Mouse (Mus musculus) C2C12 (cell line): ENCODE results near the gene Anxa3.

Source experiments
- CTCF ChIP-seq: IDR thresholded peaks from one replicate; pipeline ENCODE4 v1.5.1; 2011; ENCODE audit not compliant: control insufficient read depth, insufficient read depth, insufficient read length
- MYOD1 ChIP-seq: IDR thresholded peaks from one replicate; pipeline ENCODE4 v1.6.1; 2011; ENCODE audit warnings: low read depth; ENCODE audit not compliant: control insufficient read depth, insufficient read length

- TF ChIP-seq MYOD1 = no peak
- no peak for TF ChIP-seq CTCF
These were observed at the start of gene Anxa3 for GRCm38 (mm10) chr5:96792936-96793718.
